Mouse (Mus musculus) G1E (cell line): ENCODE results near the gene Stap2.

Source experiments
- CTCF ChIP-seq: IDR thresholded peaks from 2 replicates; pipeline ENCODE4 v1.5.1; 2012; ENCODE audit warnings: low read depth, low read length, inconsistent platforms, mixed read lengths
- GATA1 ChIP-seq: IDR thresholded peaks from 2 replicates; pipeline ENCODE4 v1.6.1; 2012; ENCODE audit warnings: borderline replicate concordance, low read length, inconsistent platforms, mixed read lengths
- POLR2AphosphoS5 ChIP-seq: IDR thresholded peaks from 2 replicates; pipeline ENCODE4 v1.6.1; 2012; ENCODE audit warnings: low read depth, low read length, inconsistent platforms; ENCODE audit not compliant: insufficient replicate concordance
- TAL1 ChIP-seq: conservative IDR thresholded peaks from 2 replicates; pipeline ENCODE4 v1.6.1; 2012; ENCODE audit warnings: low read depth, low read length, inconsistent platforms, mixed read lengths

DNA sequence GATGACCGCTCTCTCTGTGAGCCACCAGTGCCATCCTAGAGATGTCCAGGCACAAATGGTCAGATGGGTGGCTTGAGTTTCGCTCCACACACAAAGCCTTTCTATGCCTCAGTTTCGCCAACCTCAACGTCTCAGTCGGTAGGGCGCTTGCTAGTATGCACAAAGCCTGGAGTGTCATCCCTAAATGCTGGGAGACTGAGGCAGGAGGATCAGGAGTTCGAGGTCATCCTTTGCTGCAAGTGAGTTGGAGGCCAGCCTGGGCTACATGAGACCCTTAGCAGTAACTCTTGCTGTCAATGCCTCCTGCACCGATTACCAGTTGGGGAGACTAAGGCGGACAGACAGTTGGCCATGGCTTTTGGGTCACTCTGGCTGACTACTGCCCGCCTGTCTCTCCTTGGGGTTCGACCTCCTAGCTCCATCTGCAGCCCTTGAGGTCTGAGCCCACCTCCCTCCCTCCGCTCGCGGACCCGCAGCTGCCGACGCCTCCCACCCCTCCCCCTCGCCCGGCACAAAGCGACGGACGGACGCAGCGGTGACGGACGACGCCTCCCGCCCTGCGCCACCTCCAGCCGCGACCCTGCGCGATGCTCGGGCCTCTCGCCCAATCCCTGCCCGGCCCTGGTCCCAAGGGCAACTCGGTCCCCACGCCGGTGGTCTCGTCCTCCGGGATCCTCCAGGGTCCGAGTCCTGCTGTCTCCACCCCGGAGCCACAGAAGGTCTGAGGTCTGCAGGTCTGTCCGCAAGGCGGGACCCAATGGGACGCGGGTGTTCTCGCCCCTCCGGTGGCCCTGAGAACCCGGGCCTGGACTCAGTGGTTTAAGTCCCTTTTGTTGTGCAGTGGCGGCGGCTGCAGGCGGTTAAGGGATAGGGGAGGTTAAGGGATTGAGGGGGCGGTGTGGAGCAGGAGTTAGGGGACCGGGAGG, 35.2 kb downstream of the Stap2 start, which contains the start of gene Shd:
- TF ChIP-seq CTCF (no peak), TAL1 (no peak), POLR2AphosphoS5 (no peak; the same call in 1 of the 2 replicates), GATA1 (no peak)
